Mouse (Mus musculus): ENCODE measurements around the gene Gkap1. TPM values are rescaled to one million over a fixed set of nuclear protein-coding genes. Genes with fewer than 3 reads are reported as not detected.

Gene Gkap1
- polyA plus RNA-seq, 1 experiment from 2014 or later = 28.6 TPM

DNA sequence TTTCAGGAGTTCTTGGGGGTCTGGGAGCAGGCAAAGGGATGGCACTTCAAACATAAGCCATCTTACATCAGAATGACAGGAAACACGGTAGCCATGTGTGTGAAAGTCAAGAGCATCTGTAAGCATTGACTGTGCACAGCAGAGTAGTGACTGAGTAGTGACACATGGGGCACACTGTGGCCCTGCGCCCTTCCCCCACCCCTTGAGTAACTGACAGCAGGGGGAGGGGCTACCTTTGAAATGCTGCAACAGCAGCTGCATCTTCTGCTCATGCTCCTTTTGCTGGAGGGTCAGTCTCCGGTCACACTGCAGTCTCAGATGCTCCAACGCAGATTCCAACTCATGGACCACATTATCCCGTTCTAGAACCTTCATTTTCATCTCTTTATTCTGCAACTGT, 17.3 kb upstream of the Gkap1 start:
- Histone ChIP-seq H3K9me3 (no peaks in the 10 kb centered on the region), H3K27me3 (no peaks in the 10 kb centered on the region), H3K36me3 (no peaks in the 10 kb centered on the region), H3K4me2 (no peak overlapping the region), H3K9ac (replicated peaks) (no peak overlapping the region), H3K4me1 (replicated peaks) (peaks cover 4% of the 10 kb centered on the region; the same call in 1 of the 2 replicates), H3K4me3 (replicated peaks) (no peak overlapping the region), H3K27ac (no peak overlapping the region)
- no peak for ATAC-seq (ENCODE audit: insufficient number of reproducible peaks, insufficient read depth, low FRiP score, low TSS enrichment, low read depth)
- 16% methylated on average over 5 of the region's 5 CpGs for WGBS

DNA sequence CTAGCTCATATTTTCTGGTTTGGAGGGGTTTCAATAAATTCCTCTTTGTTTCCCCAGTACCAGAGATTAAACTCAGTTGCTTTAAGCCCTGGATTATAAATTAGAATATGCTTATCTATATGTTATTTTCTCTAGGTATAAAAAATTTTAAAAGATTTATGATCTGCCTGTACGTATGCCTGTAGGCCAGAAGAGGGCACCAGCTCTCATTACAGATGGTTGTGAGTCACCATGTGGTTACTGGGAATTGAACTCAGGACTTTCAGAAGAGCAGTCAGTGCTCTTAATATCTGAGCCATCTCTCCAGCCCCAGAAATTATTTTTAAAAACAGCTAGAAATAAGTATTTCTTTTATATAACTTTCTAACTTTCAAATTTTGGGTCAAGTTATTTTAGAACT, 13.8 kb upstream of the Gkap1 start:
- 60% methylated on average over 1 of the region's 1 CpGs for WGBS
- no peak overlapping the region for H3K4me2 ChIP-seq

DNA sequence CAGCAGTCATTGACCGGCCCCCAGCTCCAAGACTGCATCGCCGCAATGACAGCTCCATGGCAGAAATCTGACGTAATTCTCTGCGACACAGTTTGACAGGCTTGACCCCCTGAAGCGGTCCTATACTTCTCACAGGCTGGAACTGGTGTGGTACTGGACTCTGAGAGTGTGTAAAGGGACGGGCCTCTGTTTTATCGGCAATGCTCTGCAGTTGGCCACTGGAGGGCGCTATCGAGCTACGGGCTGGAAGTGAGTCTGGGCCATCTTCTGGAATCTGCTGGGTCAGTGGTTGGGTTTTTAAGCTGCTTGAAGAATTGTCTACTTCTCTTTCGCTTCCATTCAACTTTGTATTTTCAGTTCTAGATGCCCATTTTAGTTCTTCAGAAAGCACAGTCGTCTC, 12.3 kb upstream of the Gkap1 start:
- ATAC-seq (ENCODE audit: insufficient number of reproducible peaks, insufficient read depth, low FRiP score, low TSS enrichment, low read depth) = no peak
- no peak overlapping the region for H3K27ac ChIP-seq
- no peak overlapping the region for H3K9ac ChIP-seq (replicated peaks)
- no peaks in the 10 kb centered on the region for H3K27me3 ChIP-seq
- no peak overlapping the region for H3K4me3 ChIP-seq (replicated peaks)
- H3K4me2 ChIP-seq = 0 out of 2 replicates have a peak overlapping the region, but pooled peaks have one; percentile 13
- WGBS = 17% methylated on average over 13 of the region's 13 CpGs
- H3K9me3 ChIP-seq = no peaks in the 10 kb centered on the region
- peaks cover 2% of the 10 kb centered on the region; the same call in 1 of the 2 replicates for H3K4me1 ChIP-seq (replicated peaks)
- H3K36me3 ChIP-seq = no peaks in the 10 kb centered on the region

More for the DNA sequence above, 13.8 kb upstream of the Gkap1 start:
- Histone ChIP-seq H3K9me3 (no peaks in the 10 kb centered on the region), H3K4me3 (replicated peaks) (no peak overlapping the region), H3K9ac (replicated peaks) (no peak overlapping the region), H3K4me1 (replicated peaks) (peaks cover 4% of the 10 kb centered on the region; the same call in 1 of the 2 replicates), H3K27me3 (no peaks in the 10 kb centered on the region), H3K36me3 (no peaks in the 10 kb centered on the region), H3K27ac (no peak overlapping the region)
- no peak for ATAC-seq (ENCODE audit: insufficient number of reproducible peaks, insufficient read depth, low FRiP score, low TSS enrichment, low read depth)

DNA sequence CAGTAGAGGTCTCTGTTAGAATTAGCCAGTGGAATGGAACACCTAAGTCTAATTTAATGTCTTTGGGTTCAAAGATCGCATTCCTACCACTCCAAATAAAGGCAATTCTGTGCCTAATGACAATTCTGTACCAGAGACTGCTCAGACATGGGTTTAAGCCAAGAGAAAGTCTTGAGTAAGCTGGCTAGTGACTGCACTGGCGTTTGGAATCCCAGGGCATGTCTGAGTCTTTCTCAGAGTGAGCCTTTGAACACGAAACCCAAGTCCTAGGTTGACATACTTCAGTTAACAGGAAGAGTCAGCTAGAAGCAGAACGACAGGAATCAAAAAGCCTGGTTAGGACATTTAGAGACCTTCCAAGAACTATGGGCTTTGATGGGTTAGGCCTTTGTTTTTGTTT, 8.0 kb upstream of the Gkap1 start:
- Histone ChIP-seq H3K9me3 (no peaks in the 10 kb centered on the region), H3K4me1 (replicated peaks) (no peaks in the 10 kb centered on the region), H3K27me3 (no peaks in the 10 kb centered on the region), H3K27ac (no peak overlapping the region), H3K4me3 (replicated peaks) (no peak overlapping the region), H3K4me2 (no peak overlapping the region), H3K36me3 (no peaks in the 10 kb centered on the region), H3K9ac (replicated peaks) (no peak overlapping the region)
- WGBS = 69% methylated on average over 4 of the region's 4 CpGs
- ATAC-seq (ENCODE audit: insufficient number of reproducible peaks, insufficient read depth, low FRiP score, low TSS enrichment, low read depth) = no peak

DNA sequence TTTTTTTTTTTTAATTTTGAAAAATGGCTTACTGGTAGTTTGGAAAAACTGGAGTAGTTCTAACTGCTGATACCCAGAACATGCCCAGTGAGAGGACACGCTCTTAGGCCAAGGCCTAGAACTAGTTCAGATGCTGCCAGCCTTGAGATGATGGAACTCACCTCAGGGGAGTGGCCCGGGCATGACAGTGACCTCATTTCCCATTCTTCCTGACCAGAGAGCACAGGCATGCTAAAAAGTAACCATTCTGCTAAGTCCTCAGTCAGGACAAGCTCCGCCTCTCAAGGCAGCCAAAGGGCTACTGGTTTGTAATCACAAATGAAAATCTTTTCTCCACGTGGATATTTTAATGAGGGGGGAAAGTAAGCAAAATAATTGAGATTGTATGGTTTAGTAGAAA, 6.4 kb upstream of the Gkap1 start:
- H3K4me2 ChIP-seq = no peak overlapping the region
- no peak overlapping the region for H3K4me3 ChIP-seq (replicated peaks)
- ATAC-seq (ENCODE audit: insufficient number of reproducible peaks, insufficient read depth, low FRiP score, low TSS enrichment, low read depth) = no peak
- no peaks in the 10 kb centered on the region for H3K27me3 ChIP-seq
- H3K9me3 ChIP-seq = no peaks in the 10 kb centered on the region
- H3K9ac ChIP-seq (replicated peaks) = no peak overlapping the region
- H3K27ac ChIP-seq = no peak overlapping the region
- WGBS = 70% methylated on average over 4 of the region's 4 CpGs
- no peaks in the 10 kb centered on the region for H3K4me1 ChIP-seq (replicated peaks)
- H3K36me3 ChIP-seq = no peaks in the 10 kb centered on the region

DNA sequence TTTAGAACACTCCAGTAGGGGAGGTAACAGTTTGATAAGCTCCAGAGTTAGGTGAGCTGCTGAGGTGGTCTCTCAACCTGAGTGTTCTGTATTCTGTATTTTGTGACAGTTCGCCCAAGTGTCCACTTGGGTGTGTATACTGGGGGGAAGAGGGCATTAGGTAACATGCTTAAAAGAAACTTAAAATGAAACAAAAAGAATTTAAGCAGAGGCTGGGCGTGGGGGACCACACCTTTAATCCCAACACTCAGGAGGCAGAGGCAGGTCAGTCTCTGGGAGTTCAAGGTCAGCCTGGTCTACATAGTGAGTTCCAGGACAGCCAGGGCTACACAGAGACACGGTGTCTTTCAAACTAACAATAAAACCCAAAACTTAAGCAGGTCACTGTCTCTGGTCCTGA, 5.0 kb upstream of the Gkap1 start:
- H3K4me2 ChIP-seq = no peak overlapping the region
- ATAC-seq (ENCODE audit: insufficient number of reproducible peaks, insufficient read depth, low FRiP score, low TSS enrichment, low read depth) = no peak
- no peaks in the 10 kb centered on the region for H3K4me1 ChIP-seq (replicated peaks)
- H3K27me3 ChIP-seq = peaks cover 10% of the 10 kb centered on the region
- no peak overlapping the region for H3K27ac ChIP-seq
- no peaks in the 10 kb centered on the region for H3K9me3 ChIP-seq
- WGBS = 85% methylated on average over 3 of the region's 3 CpGs
- no peak overlapping the region for H3K9ac ChIP-seq (replicated peaks)
- H3K4me3 ChIP-seq (replicated peaks) = no peak overlapping the region
- no peaks in the 10 kb centered on the region for H3K36me3 ChIP-seq

DNA sequence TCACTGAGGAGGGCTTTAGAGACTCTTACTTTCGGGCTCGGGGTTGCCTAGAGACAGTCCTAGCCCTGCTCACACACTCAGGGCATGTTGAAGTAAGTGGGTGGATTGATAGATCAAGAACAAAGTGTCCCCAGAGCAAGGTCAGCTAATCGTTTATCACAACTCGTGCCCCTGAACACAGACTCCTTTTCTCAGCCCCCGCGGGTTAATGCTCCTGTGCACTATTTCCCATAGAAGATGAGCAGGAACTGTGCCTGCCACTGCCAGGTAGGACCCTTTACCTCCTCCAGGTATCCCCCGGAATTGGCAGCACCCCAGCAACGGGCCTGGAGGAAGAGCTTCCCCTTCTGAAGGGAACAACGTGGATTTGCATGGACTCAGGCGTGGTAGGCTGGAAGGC, 757 bp upstream of the Gkap1 start:
- WGBS = 81% methylated on average over 10 of the region's 10 CpGs
- ATAC-seq (ENCODE audit: insufficient number of reproducible peaks, insufficient read depth, low FRiP score, low TSS enrichment, low read depth) = no peak
- Histone ChIP-seq H3K4me1 (replicated peaks) (peaks cover 16% of the 10 kb centered on the region), H3K27me3 (peaks cover 32% of the 10 kb centered on the region), H3K9ac (replicated peaks) (no peak overlapping the region), H3K4me3 (replicated peaks) (no peak overlapping the region), H3K9me3 (no peaks in the 10 kb centered on the region), H3K27ac (no peak overlapping the region), H3K4me2 (no peak overlapping the region), H3K36me3 (no peaks in the 10 kb centered on the region)

DNA sequence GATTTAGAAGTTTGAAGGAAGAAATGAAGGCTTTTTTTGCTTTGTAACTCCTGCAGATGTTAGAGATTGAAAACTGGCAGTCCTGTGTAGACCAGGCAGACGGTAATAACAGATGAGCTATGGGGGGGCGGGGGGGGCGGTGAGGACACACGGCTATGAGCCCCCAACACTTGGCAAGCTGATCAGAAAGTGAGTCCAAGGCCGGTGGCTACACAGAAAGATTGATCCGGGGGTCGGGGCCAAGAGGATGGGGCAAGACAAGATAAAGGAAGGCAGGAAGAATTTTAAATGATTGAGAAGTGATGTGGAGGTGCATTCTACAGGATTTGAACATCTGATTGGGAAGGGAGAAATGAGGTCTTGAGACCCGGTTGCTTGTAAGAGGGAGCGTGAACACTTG, 423 bp downstream of the Gkap1 start:
- H3K4me3 ChIP-seq (replicated peaks) = peak overlapping the region; percentile 93
- ATAC-seq (ENCODE audit: insufficient number of reproducible peaks, insufficient read depth, low FRiP score, low TSS enrichment, low read depth) = no peak
- H3K36me3 ChIP-seq = no peaks in the 10 kb centered on the region
- H3K9me3 ChIP-seq = no peaks in the 10 kb centered on the region
- peaks cover 16% of the 10 kb centered on the region for H3K4me1 ChIP-seq (replicated peaks)
- WGBS = 23% methylated on average over 9 of the region's 9 CpGs
- H3K4me2 ChIP-seq = peak overlapping the region; percentile 80
- H3K27ac ChIP-seq = no peak overlapping the region
- H3K9ac ChIP-seq (replicated peaks) = peak overlapping the region; percentile 83
- H3K27me3 ChIP-seq = peaks cover 32% of the 10 kb centered on the region

DNA sequence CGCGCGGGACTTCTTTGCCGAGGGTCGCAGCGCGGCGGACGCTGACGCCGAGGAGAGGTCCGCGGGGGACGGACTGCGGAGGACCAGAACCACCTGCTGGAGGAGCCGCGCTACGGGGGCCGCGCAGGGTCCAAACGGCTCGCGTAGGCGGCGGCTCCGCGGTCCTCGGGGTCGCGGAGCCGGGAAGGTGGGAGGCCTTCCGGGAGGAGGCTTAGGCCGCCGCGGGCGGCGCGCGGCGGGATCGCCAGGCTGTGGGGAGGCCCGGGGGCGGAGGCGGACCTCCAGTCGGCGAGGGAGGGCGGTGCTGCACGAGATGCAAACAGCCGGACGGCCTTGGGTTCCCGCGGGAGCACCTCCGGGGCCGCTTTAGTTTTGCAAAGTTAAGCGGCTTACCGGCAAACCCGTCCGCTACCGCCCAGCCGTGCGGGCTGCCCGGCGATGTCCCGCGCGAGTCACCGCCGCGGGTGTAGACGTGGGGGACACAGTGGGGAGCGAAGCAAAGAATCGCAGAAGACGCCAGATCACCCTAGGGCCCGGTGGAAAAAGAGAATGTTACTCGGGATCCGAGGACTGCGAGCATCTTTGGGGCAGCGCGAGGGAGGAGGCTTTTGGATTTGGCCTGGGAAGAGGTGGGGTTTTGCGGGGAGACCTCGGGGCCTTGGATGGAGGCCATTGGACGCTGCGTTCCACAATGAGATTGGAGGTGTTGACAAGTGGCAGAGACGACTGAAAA, 1.1 kb downstream of the Gkap1 start:
- peaks cover 32% of the 10 kb centered on the region for H3K27me3 ChIP-seq
- H3K4me2 ChIP-seq = peak overlapping the region; percentile 80
- peak overlapping the region; percentile 75 for H3K27ac ChIP-seq
- WGBS = under 1% methylated on average over 83 of the region's 84 CpGs
- ATAC-seq (ENCODE audit: insufficient number of reproducible peaks, insufficient read depth, low FRiP score, low TSS enrichment, low read depth) = peak; percentile 85
- no peaks in the 10 kb centered on the region for H3K36me3 ChIP-seq
- peaks cover 16% of the 10 kb centered on the region for H3K4me1 ChIP-seq (replicated peaks)
- H3K4me3 ChIP-seq (replicated peaks) = peak overlapping the region; percentile 93
- H3K9me3 ChIP-seq = no peaks in the 10 kb centered on the region
- H3K9ac ChIP-seq (replicated peaks) = peak overlapping the region; percentile 83

DNA sequence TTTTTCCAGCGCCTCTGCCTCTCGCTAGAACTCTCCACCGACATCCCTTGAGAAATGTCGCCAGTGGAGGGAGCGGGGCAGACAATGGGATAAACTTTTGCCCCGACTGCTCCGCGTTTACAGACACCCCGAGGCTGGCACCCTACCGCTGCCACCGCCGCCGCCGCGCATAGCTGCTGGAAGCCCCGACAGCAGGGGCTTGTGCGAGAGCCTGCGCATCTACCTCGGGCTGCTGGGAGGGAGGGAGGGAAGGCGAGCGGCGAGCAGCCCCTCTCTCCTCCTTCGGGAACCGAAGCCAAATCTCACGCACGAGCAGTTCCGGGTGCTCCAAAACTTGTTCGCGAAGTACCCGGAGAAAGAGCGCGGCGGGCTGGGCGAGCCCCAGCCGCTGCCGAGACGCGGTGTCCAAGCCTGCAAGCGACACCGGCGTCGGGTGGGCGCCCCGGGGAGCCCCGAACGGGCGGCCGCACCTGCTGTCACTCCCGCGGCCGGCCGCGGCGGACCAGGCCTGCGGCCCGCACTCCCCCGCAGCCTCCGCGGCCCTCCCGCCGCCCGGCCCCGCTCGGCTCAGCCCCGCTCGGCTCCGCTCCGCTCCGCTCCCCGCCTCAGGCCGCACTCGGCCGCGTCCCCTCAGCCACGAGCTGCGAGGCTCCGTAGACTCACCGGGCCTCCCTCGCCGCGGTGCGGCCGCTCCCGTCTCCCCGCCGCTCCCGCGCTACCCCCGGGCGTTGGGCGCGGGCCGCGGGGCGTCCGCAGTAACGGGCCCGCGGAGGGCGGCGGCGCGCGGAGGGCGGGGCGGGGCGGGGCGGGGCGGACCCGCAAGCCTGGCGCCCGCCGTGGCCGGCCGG, 1.9 kb downstream of the Gkap1 start:
- Histone ChIP-seq H3K9ac (replicated peaks) (peak overlapping the region; percentile 83), H3K36me3 (no peaks in the 10 kb centered on the region), H3K27me3 (peaks cover 32% of the 10 kb centered on the region), H3K4me2 (peak overlapping the region; percentile 80), H3K4me1 (replicated peaks) (peaks cover 16% of the 10 kb centered on the region), H3K9me3 (no peaks in the 10 kb centered on the region), H3K27ac (peak overlapping the region; percentile 75), H3K4me3 (replicated peaks) (peak overlapping the region; percentile 93)
- WGBS = under 1% methylated on average over 96 of the region's 115 CpGs
- peak; percentile 67; the same call in 1 of the 2 replicates for ATAC-seq (ENCODE audit: insufficient number of reproducible peaks, insufficient read depth, low FRiP score, low TSS enrichment, low read depth)

DNA sequence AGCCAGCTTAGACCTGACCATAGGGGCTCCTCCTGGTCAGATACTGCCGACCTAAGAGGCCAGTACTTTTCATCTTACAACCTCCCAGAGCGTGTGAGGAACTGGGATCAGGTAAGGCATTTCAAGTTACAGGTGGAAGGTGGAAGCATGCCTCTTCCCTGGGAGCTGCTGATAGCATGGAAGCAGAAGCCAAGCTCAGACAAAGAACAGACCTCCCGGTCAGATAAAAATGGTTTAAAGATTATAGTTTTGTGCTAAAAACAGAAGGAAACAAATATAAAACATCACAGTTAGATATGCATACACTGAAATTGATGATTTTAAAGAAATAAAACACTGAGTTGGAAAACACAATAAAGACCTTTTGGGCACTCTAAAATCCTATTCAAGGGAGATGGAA, 8.6 kb downstream of the Gkap1 start:
- Histone ChIP-seq H3K4me3 (replicated peaks) (no peak overlapping the region), H3K9me3 (no peaks in the 10 kb centered on the region), H3K9ac (replicated peaks) (no peak overlapping the region), H3K36me3 (peaks cover 8% of the 10 kb centered on the region), H3K27me3 (no peaks in the 10 kb centered on the region; the same call in none of the 2 replicates), H3K4me1 (replicated peaks) (no peaks in the 10 kb centered on the region), H3K27ac (no peak overlapping the region), H3K4me2 (no peak overlapping the region)
- ATAC-seq (ENCODE audit: insufficient number of reproducible peaks, insufficient read depth, low FRiP score, low TSS enrichment, low read depth) = no peak
- WGBS = 86% methylated on average over 3 of the region's 3 CpGs
